ENCODE assay signal across 17 mouse cellular contexts in genomic region chr13:40737099-40737498, GRCm38 (mm10). TPM values are rescaled to one million over a fixed set of nuclear protein-coding genes. Genes with fewer than 3 reads are reported as not detected.
DNase-seq lines count a peak whose midpoint lies in the region; ATAC-seq and TF ChIP-seq lines count a peak whose summit lies in the region.
"Had no signal": no experiment of that assay in that cellular context is flagged by ENCODE, and none has a peak within 500 bp of the region (broad histone marks: within the 10 kb centered on the region; RNA-seq: fewer than 3 reads in every experiment).

No protein-coding gene starts in this region.

- intact Hi-C loops in gastrocnemius, postnatal 14 days (cut with DNase I; ENCODE audit: low total_unique reads), result no loop called here

- no peak overlapping the region for H3K9ac ChIP-seq in intestine, embryonic 14.5 days (ENCODE audit: low read length)
- no peak overlapping the region for H3K9ac ChIP-seq in intestine, postnatal 0 days (ENCODE audit: low read depth, low read length)
- H3K9ac ChIP-seq in limb, embryonic 13.5 days, result peak overlapping the region; percentile 43
- H3K9ac ChIP-seq: intestine, embryonic 15.5 days; liver, postnatal 0 days had no signal

- TF ChIP-seq CTCF in intestine, postnatal 0 days (IDR thresholded peaks at IDR 0.05; ENCODE audit: low read depth), result no peak

- no peaks in the 10 kb centered on the region for H3K9me3 ChIP-seq in intestine, embryonic 14.5 days (ENCODE audit: control insufficient read depth, low read length)
- no peaks in the 10 kb centered on the region for H3K9me3 ChIP-seq in intestine, postnatal 0 days (ENCODE audit: control insufficient read depth)
- no peaks in the 10 kb centered on the region for H3K9me3 ChIP-seq in embryonic facial prominence, embryonic 10.5 days
- no peaks in the 10 kb centered on the region for H3K9me3 ChIP-seq in limb, embryonic 13.5 days
- H3K9me3 ChIP-seq: intestine, embryonic 15.5 days had no signal

- peak; percentile 66 for DNase-seq in intestine, embryonic 14.5 days (ENCODE audit: low spot score)
- peak; percentile 48 for DNase-seq in ZHBTc4 (ENCODE audit: low read depth, low spot score)
- DNase-seq in embryonic facial prominence, embryonic 10.5 days (ENCODE audit: low spot score), result peak; percentile 53
- DNase-seq in spleen, postnatal 36 days (ENCODE audit: low spot score in 2 of 2), result no peak
- no peak for DNase-seq in gastrocnemius, postnatal 14 days
- DNase-seq in left cerebral cortex, adult 9 months (ENCODE audit: low spot score in 2 of 2), result no peak
- DNase-seq: adrenal gland, postnatal 14 days; cerebellum, postnatal 25 days; heart, postnatal 4 days; liver, postnatal 0 days; lung, postnatal 4 days; right cerebral cortex, postnatal 25 days; thymus, adult 2 months had no signal

- no peak for ATAC-seq in intestine, embryonic 14.5 days (replicated peaks; ENCODE audit: low FRiP score, low TSS enrichment, low read depth)
- no peak for ATAC-seq in intestine, postnatal 0 days
- no peak for ATAC-seq in limb, embryonic 13.5 days (ENCODE audit: low FRiP score, low read depth)
- ATAC-seq: liver, postnatal 0 days had no signal

- WGBS in intestine, embryonic 14.5 days, result 8% methylated on average over 15 of the region's 15 CpGs
- 30% methylated on average over 15 of the region's 15 CpGs for WGBS in intestine, postnatal 0 days
- 4% methylated on average over 15 of the region's 15 CpGs for WGBS in embryonic facial prominence, embryonic 10.5 days
- 13% methylated on average over 15 of the region's 15 CpGs for WGBS in limb, embryonic 13.5 days

- no peak overlapping the region for H3K4me2 ChIP-seq in intestine, embryonic 14.5 days (ENCODE audit: low read length)
- no peak overlapping the region for H3K4me2 ChIP-seq in intestine, postnatal 0 days (replicated peaks; ENCODE audit: low read depth)
- peak overlapping the region; percentile 39 for H3K4me2 ChIP-seq in limb, embryonic 13.5 days (replicated peaks)
- H3K4me2 ChIP-seq: intestine, embryonic 15.5 days had no signal

- H3K27me3 ChIP-seq in intestine, embryonic 14.5 days (replicated peaks; ENCODE audit: control insufficient read depth, insufficient read depth, low read length), result peaks cover 100% of the 10 kb centered on the region
- peaks cover 97% of the 10 kb centered on the region for H3K27me3 ChIP-seq in intestine, postnatal 0 days (replicated peaks; ENCODE audit: control insufficient read depth, insufficient read depth, low read length)
- H3K27me3 ChIP-seq in embryonic facial prominence, embryonic 10.5 days (replicated peaks; ENCODE audit: low read depth, poor library complexity, severe bottlenecking), result peaks cover 100% of the 10 kb centered on the region
- peaks cover 98% of the 10 kb centered on the region for H3K27me3 ChIP-seq in limb, embryonic 13.5 days

- no peaks in the 10 kb centered on the region for H3K36me3 ChIP-seq in intestine, embryonic 14.5 days (ENCODE audit: control insufficient read depth, insufficient read depth, low read length)
- no peaks in the 10 kb centered on the region for H3K36me3 ChIP-seq in intestine, postnatal 0 days (ENCODE audit: control insufficient read depth, insufficient read depth)
- no peaks in the 10 kb centered on the region for H3K36me3 ChIP-seq in embryonic facial prominence, embryonic 10.5 days (replicated peaks)
- no peaks in the 10 kb centered on the region for H3K36me3 ChIP-seq in limb, embryonic 13.5 days
- H3K36me3 ChIP-seq: G1E; intestine, embryonic 15.5 days had no signal

- 0 out of 2 replicates have a peak, but pooled peaks cover 4% of the 10 kb centered on the region for H3K4me1 ChIP-seq in intestine, embryonic 14.5 days (replicated peaks; ENCODE audit: control insufficient read depth, insufficient read depth, low read length)
- no peaks in the 10 kb centered on the region for H3K4me1 ChIP-seq in intestine, postnatal 0 days (replicated peaks; ENCODE audit: control insufficient read depth, insufficient read depth, low read length)
- peaks cover 58% of the 10 kb centered on the region for H3K4me1 ChIP-seq in embryonic facial prominence, embryonic 10.5 days
- peaks cover 32% of the 10 kb centered on the region for H3K4me1 ChIP-seq in limb, embryonic 13.5 days

- no peak overlapping the region for H3K4me3 ChIP-seq in intestine, embryonic 14.5 days (ENCODE audit: low read depth, low read length)
- no peak overlapping the region for H3K4me3 ChIP-seq in intestine, postnatal 0 days (ENCODE audit: low read depth, low read length)
- H3K4me3 ChIP-seq in embryonic facial prominence, embryonic 10.5 days, result peak overlapping the region; percentile 28; the same call in 1 of the 2 replicates
- peak overlapping the region; percentile 28 for H3K4me3 ChIP-seq in limb, embryonic 13.5 days
- H3K4me3 ChIP-seq: intestine, embryonic 15.5 days had no signal

- no peak overlapping the region for H3K27ac ChIP-seq in intestine, embryonic 14.5 days (ENCODE audit: low read depth)
- no peak overlapping the region for H3K27ac ChIP-seq in intestine, postnatal 0 days (ENCODE audit: low read depth, low read length)
- H3K27ac ChIP-seq in embryonic facial prominence, embryonic 10.5 days (replicated peaks), result 0 out of 2 replicates have a peak overlapping the region, but pooled peaks have one; percentile 40
- no peak overlapping the region for H3K27ac ChIP-seq in limb, embryonic 13.5 days
- H3K27ac ChIP-seq: intestine, embryonic 15.5 days had no signal

RNA-seq across cellular contexts. Expression of gene Tfap2a, which starts 1.1 kb away (rescaled TPM):
- polyA plus RNA-seq in intestine, embryonic 14.5 days (2014; fragmentation: Nextera tagmentation; extraction: Ambion mirVana), result 0.31 and 0.32 TPM in 2 replicates
- polyA plus RNA-seq in intestine, postnatal 0 days (2015; fragmentation: Nextera tagmentation; extraction: Ambion mirVana), result 0.04 and 0.07 TPM in 2 replicates
- 8.3 and 8.5 TPM in 2 replicates for polyA plus RNA-seq in embryonic facial prominence, embryonic 10.5 days (2016; fragmentation: Nextera tagmentation; extraction: Ambion mirVana)
- 8.3 and 9.5 TPM in 2 replicates for polyA plus RNA-seq in limb, embryonic 13.5 days (2015; fragmentation: Nextera tagmentation; extraction: Ambion mirVana)
- total RNA-seq in gastrocnemius, postnatal 14 days (2021), result not detected
- polyA plus RNA-seq: liver, postnatal 0 days had no signal

Comparison
In these comparisons a context has a peak if more than half of its experiments do, and no peak if none do; other contexts are left out.
1. DNase-seq: peak in intestine, embryonic 14.5 days (single experiment), ZHBTc4 (single experiment) and embryonic facial prominence, embryonic 10.5 days (single experiment); none in spleen, postnatal 36 days (0 of 2), gastrocnemius, postnatal 14 days (single experiment) and left cerebral cortex, adult 9 months (0 of 2).
2. H3K4me3 ChIP-seq: peak in embryonic facial prominence, embryonic 10.5 days (single experiment) and limb, embryonic 13.5 days (single experiment); none in intestine, embryonic 14.5 days (single experiment) and intestine, postnatal 0 days (single experiment).